Mouse (Mus musculus) layer of hippocampus, postnatal 10 days (tissue): Measurements from ENCODE around the gene Twnk. TPM values are rescaled to one million over a fixed set of nuclear protein-coding genes. Genes with fewer than 3 reads are reported as not detected.

Experiments used
- DNase-seq, 2 experiments: peaks; one replicate each; pipeline ENCODE4 v3.0.0; 2021; ENCODE audit warnings: low spot score in 2 of 2
- long read RNA-seq: library from polyadenylated mRNA; stranded (forward); transcript quantifications from one replicate; pipeline ENCODE4 v2.0.0, GENCODE M21; 2023
- total RNA-seq, 2 experiments: library from RNA; stranded (reverse); gene quantifications; 2 replicates each; pipeline ENCODE4 v1.2.3; 2021

The Twnk gene
- 10 to 100 TPM; 14.1 to 15.1 TPM for total RNA-seq
- long read RNA-seq, partial matches to known transcripts = 34 of 42 reads
- long read RNA-seq, other reads (novel, unspliced or antisense) = 2 of 42 reads

DNA sequence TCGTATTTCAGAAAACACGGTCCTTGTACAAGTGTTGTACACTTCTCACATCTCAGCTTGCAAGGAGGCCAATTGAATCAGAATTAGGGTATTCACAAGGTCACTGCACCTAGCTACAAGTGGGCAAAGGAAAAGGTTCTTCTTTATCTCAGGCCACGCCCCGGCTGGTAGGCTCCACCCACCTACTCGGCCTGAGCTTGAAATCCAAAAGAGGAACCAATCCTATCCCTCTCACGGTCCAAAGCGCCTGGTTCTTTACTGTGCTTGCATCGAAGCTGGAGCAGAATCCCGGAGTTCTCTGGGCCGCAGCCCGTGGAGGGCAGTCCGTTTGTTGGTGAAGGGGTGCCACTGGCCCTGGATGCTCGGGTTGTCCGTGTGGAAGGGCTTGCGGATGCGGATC is at the start of gene Twnk:
Twnk (plus strand) TSS at position 220 of the 400 bp plus-strand sequence.
- no peak for DNase-seq

DNA sequence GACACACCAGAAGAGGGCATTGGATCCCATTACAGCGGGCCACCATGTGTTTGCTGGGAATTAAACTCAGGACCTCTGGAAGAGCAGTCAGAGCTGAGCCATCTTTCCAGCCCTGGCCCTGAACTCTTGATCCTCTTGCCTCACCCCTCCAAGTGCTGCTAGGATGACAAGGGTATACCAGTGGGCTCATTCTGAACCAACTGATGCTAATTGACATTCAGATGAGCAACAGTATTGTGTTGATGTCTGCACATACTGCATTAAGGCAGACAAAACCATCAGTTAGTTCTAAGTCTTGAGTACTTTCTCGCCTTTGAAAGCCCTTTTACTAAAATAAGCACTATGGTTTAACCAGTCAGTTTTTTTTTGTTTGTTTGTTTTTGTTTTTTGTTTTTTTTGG is 45.8 kb upstream of the Twnk start:
- DNase-seq = no peak

- DNase-seq = no peak
Measured at GRCm38 (mm10) chr19:44965978-44966377, 39.5 kb upstream of the Twnk start.

- DNase-seq = no peak
Measured at GRCm38 (mm10) chr19:44968329-44968728, 37.1 kb upstream of the Twnk start.

- no peak for DNase-seq
Measured at GRCm38 (mm10) chr19:44976636-44977035, 28.8 kb upstream of the Twnk start.

DNA sequence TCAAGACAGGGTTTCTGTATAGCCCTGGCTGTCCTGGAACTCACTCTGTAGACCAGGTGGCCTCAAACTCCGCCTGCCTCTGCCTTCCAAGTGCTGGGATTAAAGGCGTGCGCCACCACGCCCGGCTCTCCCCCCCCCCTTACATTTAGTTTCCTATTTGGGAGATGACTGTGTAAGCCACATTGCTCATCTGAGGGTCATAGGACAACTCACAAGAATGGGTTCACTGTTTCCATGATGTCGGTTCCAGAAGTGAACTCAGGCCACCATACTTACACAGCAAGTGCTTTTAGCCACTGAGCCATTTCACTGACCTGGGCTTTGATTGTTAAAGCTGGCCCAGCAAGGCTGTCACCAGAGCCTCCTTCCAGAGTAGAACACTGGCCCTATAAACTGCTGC is 28.3 kb upstream of the Twnk start:
- no peak for DNase-seq

- no peak for DNase-seq
Measured at GRCm38 (mm10) chr19:44980787-44981186, 24.7 kb upstream of the Twnk start.

DNA sequence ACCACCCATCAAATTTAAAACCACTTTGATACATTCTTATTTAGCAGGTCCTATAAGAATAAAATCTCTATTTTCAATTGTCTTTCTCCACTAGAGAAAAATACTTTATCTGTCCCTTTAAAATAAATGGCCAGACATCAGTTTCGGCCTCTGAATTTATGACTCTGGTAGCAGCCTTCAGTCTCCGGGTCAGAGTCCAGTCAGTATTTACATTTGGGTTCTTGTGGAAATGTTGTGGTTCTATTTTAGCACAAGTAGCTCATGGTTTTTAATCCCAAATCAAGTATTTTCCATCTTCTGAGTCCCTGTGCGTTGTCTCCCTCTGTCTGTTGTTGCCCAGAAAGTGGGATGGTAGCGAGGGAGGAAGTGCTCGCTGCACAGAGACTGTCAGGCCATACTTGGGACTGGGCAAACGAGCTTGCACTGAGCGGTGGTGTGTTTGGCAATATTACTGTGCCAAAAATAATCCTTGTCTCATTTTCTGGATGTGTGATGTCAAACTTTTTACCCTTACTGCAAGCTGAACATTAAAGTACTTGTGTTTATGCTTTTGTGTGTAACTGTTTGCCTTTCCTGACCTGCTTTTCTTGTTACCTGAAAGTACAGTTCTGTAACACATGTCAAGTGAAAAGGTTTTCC is 22.9 kb upstream of the Twnk start:
- no peak for DNase-seq

DNA sequence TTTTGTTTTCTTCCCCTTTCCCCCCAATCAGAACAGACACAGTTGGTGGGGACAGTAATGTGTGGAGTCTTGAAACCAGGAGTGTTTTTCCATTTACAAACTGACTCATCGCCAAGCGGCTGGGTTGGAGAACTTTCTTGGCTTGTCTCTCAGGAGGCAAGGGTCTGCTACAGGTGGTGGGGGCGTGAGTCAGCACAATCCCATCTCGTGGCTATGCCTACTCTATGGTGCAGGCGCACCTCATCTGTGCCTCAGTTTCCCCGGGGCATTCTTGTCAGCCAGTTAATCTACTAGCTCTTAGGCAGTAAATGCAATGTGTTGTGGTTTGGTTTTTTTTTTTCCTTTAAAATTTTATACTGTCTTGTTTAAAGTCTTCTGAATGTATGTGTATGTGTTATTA is 22.1 kb upstream of the Twnk start:
- no peak for DNase-seq

DNA sequence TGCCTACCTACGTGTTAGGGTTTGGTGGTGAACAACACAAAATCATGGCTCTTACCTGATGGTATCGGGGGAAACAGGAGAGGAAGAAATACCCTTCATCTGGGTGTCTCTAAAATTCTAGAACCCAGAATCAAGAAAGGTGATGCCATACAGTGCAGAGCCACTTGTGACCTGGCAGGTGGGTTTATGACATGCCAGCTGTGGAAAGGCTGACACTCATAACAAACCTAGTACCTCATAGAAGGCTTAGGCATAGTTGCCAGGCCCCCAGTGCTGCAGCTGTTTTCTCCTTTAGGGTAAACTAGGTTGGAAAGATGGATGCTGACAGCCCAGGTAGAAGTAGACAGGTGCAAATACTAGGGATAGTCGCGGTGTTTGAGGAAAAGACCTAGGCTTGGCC is 21.0 kb upstream of the Twnk start:
- DNase-seq = no peak

GRCm38 (mm10) chr19:44985159-44985988 is 20.1 kb upstream of the Twnk start:
- no peak for DNase-seq

DNA sequence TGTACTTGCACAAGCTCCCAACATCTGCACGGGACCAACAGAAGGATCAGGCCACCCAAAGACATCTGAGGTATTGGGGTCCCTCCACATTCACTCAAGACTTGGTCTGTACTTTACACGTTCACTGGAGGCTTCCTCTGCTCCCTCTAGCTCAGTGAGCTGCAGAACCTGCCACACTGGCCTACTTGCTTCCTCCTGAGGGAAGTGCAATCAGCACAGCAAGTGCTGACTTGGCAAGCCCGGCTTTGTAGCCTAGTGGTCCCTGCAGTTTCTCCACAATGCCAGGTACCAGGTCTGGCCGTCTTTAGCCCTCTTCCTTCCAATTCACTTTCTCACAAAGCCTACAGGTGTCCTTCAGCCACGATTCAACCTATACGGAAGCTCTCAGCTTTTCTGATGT is 18.5 kb upstream of the Twnk start:
- DNase-seq = no peak

- peak in 1 of 2 experiments; percentile 17 for DNase-seq
Measured at GRCm38 (mm10) chr19:44987851-44988250, 17.6 kb upstream of the Twnk start.

DNA sequence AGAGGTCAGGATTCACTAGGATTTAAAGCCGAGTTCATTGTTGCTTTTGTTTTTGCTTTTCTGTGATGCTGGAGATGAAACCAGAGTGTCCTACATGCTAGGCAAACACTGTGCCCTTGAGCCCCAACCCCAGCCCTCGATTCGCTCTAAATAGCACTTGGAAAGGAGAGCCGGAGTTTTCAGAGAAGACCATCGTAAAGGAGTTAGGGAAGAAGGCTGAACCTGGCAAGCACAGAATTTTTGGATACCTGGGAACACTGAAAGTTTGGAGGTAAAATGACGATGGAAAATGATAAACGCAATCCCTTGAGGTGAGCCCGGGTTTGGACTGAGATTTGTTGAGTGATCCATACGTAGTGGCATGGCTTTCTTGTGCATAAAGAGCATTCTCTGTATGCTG is 17.1 kb upstream of the Twnk start:
- no peak for DNase-seq

- DNase-seq = peak; percentile 60 to 71
Measured at GRCm38 (mm10) chr19:44988831-44989566, 16.5 kb upstream of the Twnk start, which contains the start of gene Sema4g. Gene Sema4g (plus strand): TSS chr19:44989101.

DNA sequence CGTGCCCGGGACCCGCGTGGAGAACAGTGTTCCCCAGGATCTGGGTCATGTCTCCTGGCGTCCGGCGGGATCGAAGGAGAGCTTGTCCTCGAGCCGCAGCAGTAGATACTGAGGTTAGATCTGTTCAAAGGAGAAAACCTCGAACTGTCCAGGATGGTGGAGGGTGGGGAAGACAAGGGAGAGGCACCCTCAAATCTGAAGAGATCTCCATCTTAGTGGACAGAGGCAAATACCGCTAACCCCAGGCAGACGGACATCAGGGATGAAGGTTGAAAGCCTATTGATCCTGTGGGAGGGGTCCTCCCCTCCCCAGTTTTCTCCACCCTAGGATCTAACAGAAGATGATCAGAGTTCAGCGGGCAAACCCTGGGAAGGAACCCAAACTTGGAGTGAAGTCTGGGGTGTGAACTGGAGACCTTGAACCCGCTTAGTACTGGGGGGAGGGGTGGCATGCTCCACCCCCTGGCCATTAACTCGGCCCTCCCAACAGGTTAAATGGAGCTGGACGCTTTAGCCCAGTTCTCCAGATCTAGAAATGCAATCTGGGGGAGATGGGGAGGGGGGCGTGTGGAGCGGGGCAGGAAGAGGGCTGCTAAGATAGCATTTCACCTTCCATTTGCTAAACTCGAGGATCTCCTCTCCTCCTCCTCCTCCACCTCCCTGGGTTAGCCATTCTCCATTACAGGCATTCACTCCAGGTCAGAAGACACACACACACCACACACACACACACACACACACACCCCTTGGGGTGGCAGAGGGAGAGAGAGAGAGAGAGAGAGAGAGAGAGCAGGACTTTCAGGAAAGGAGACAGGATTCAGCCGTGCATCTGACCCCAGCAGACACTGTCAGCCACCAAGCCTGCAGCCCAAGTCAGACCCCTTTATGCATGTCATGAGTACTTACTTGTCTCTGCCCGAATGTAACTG is 15.6 kb upstream of the Twnk start:
- DNase-seq = peak in 1 of 2 experiments; percentile 20

DNA sequence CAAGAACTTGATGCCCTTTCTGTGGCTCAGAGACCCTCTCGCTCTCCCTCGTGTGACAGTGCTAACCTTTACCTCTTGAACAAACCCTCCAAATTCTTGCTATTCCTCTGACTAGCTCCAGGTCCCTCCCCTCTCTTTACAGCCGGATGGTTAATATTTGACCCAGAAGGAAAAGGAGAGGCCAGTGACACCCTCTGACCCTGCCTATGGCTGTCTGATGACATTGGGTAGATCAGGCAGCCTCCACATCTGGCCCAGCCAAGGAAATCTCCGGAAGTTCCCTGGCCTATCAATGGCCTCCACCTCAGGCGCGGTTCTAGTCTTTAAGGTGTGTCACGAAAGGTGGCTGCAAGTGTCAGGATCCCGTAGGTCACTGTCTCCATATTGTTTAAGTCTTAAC is 14.4 kb upstream of the Twnk start:
- no peak for DNase-seq

- DNase-seq = no peak
Measured at GRCm38 (mm10) chr19:44992246-44992645, 13.2 kb upstream of the Twnk start.

GRCm38 (mm10) chr19:44992712-44993111 is 12.8 kb upstream of the Twnk start:
- DNase-seq = no peak

GRCm38 (mm10) chr19:44997786-44998185 is 7.7 kb upstream of the Twnk start:
- no peak for DNase-seq

- no peak for DNase-seq
Measured at GRCm38 (mm10) chr19:44999647-45000046, 5.8 kb upstream of the Twnk start.
